Mouse (Mus musculus) MEL (cell line): Measurements from ENCODE around the gene Mc3r. TPM values are rescaled to one million over a fixed set of nuclear protein-coding genes. Genes with fewer than 3 reads are reported as not detected.
A peak's percentile ranks its signal among the peaks of the same experiment; 100 is the strongest.

ENCODE experiments used
- DNase-seq: peaks from one replicate; pipeline ENCODE4 v3.0.0; 2011; ENCODE audit warnings: low read depth, low spot score
- H3K27ac ChIP-seq: 2 replicates; pipeline ENCODE4 v1.5.1; 2012; ENCODE audit warnings: low read depth, mild to moderate bottlenecking, control low read depth, low read length, moderate library complexity; ENCODE audit not compliant: control insufficient read depth
- H3K27me3 ChIP-seq, 2 experiments: fragments of 150-350 bp in 1 of 2; sonication (generic) in 1 of 2; 2 replicates each; pipeline ENCODE4 v1.6.1; 2012; ENCODE audit warnings: low read length in 2 of 2, mild to moderate bottlenecking in 2 of 2, improper control_type of control experiment in 1 of 2, moderate library complexity in 1 of 2; ENCODE audit not compliant: insufficient read depth in 2 of 2, control insufficient read depth in 1 of 2
- H3K36me3 ChIP-seq, 2 experiments: 2 replicates each; pipeline ENCODE4 v1.6.1; 2012 to 2014; ENCODE audit warnings: low read length in 2 of 2, improper control_type of control experiment in 1 of 2, inconsistent platforms in 1 of 2, mild to moderate bottlenecking in 1 of 2; ENCODE audit not compliant: insufficient read depth in 2 of 2, control insufficient read depth in 1 of 2
- H3K4me1 ChIP-seq, 2 experiments: fragments of 150-350 bp in 1 of 2; sonication (generic) in 1 of 2; 2 replicates each; pipeline ENCODE4 v1.6.1; 2012; ENCODE audit warnings: low read length in 2 of 2, improper control_type of control experiment in 1 of 2, mild to moderate bottlenecking in 1 of 2; ENCODE audit not compliant: insufficient read depth in 2 of 2, control insufficient read depth in 1 of 2
- H3K4me3 ChIP-seq, 2 experiments: fragments of 150-350 bp in 1 of 2; sonication (generic) in 1 of 2; 2 replicates each; pipeline ENCODE4 v1.5.1; 2012; ENCODE audit warnings: low read depth in 2 of 2, low read length in 2 of 2, mild to moderate bottlenecking in 2 of 2, moderate library complexity in 2 of 2, control low read depth in 1 of 2, improper control_type of control experiment in 1 of 2; ENCODE audit not compliant: control insufficient read depth in 1 of 2, insufficient read depth in 1 of 2
- H3K79me2 ChIP-seq: 2 replicates; pipeline ENCODE4 v1.6.1; 2012; ENCODE audit warnings: mild to moderate bottlenecking, low read length, moderate library complexity; ENCODE audit not compliant: control insufficient read depth, poor library complexity, insufficient read depth
- H3K9ac ChIP-seq: 2 replicates; pipeline ENCODE4 v1.6.1; 2012; ENCODE audit warnings: low read depth, mild to moderate bottlenecking, control low read depth, low read length, moderate library complexity; ENCODE audit not compliant: control insufficient read depth, poor library complexity, severe bottlenecking
- H3K9me3 ChIP-seq: fragments of 150-350 bp; sonication (generic); replicated peaks from 2 replicates; pipeline ENCODE4 v1.6.1; 2012; ENCODE audit warnings: mild to moderate bottlenecking, low read length, improper control_type of control experiment, moderate library complexity; ENCODE audit not compliant: insufficient read depth
- BHLHE40 ChIP-seq: IDR thresholded peaks from 2 replicates; pipeline ENCODE4 v1.6.1; 2012; ENCODE audit warnings: low read depth, mild to moderate bottlenecking, inconsistent platforms, low read length, improper control_type of control experiment, borderline replicate concordance
- CTCF ChIP-seq, 3 experiments: IDR thresholded peaks in 2 of 3; conservative IDR thresholded peaks in 1 of 3; 2 replicates each; pipeline ENCODE4 v1.5.1; 2011 to 2012; ENCODE audit warnings: low read length in 3 of 3, low read depth in 2 of 3, mild to moderate bottlenecking in 2 of 3, improper control_type of control experiment in 1 of 3, inconsistent platforms in 1 of 3, mixed read lengths in 1 of 3, moderate library complexity in 1 of 3; ENCODE audit not compliant: control insufficient read depth in 1 of 3, insufficient read depth in 1 of 3, poor library complexity in 1 of 3, severe bottlenecking in 1 of 3
- EP300 ChIP-seq, 2 experiments: IDR thresholded peaks; 2 replicates each; pipeline ENCODE4 v1.6.1; 2011; ENCODE audit warnings: improper control_type of control experiment in 2 of 2, low read length in 2 of 2, low read depth in 1 of 2, mild to moderate bottlenecking in 1 of 2
- ETS1 ChIP-seq: IDR thresholded peaks from 2 replicates; pipeline ENCODE4 v1.6.1; 2012; ENCODE audit warnings: low read depth, mild to moderate bottlenecking, inconsistent platforms, low read length, improper control_type of control experiment, moderate library complexity
- GABPA ChIP-seq: IDR thresholded peaks from 2 replicates; pipeline ENCODE4 v1.6.1; 2012; ENCODE audit warnings: low read depth, mild to moderate bottlenecking, inconsistent platforms, low read length, improper control_type of control experiment, moderate library complexity
- GATA1 ChIP-seq: IDR thresholded peaks from 2 replicates; pipeline ENCODE4 v1.6.1; 2011; ENCODE audit warnings: low read depth, low read length, improper control_type of control experiment
- MAFK ChIP-seq: IDR thresholded peaks from 2 replicates; pipeline ENCODE4 v1.6.1; 2011; ENCODE audit warnings: low read depth, mild to moderate bottlenecking, low read length, improper control_type of control experiment, borderline replicate concordance
- MAX ChIP-seq: IDR thresholded peaks from 2 replicates; pipeline ENCODE4 v1.6.1; 2011; ENCODE audit warnings: low read length, improper control_type of control experiment
- MAZ ChIP-seq: IDR thresholded peaks from 2 replicates; pipeline ENCODE4 v1.6.1; 2012; ENCODE audit warnings: low read depth, mild to moderate bottlenecking, inconsistent platforms, low read length, improper control_type of control experiment
- MXI1 ChIP-seq: IDR thresholded peaks from 2 replicates; pipeline ENCODE4 v1.6.1; 2011; ENCODE audit warnings: mild to moderate bottlenecking, low read depth, low read length, improper control_type of control experiment
- POLR2A ChIP-seq, 2 experiments: IDR thresholded peaks; 2 replicates each; pipeline ENCODE4 v1.6.1; 2011 to 2012; ENCODE audit warnings: low read length in 2 of 2, mild to moderate bottlenecking in 2 of 2, control low read depth in 1 of 2, improper control_type of control experiment in 1 of 2, low read depth in 1 of 2, moderate library complexity in 1 of 2; ENCODE audit not compliant: control insufficient read depth in 1 of 2, insufficient read depth in 1 of 2, poor library complexity in 1 of 2
- POLR2AphosphoS5 ChIP-seq: IDR thresholded peaks from 2 replicates; pipeline ENCODE4 v1.6.1; 2012; ENCODE audit warnings: low read depth, borderline replicate concordance, mild to moderate bottlenecking, inconsistent platforms, low read length, moderate library complexity, mixed read lengths
- SIN3A ChIP-seq: IDR thresholded peaks from 2 replicates; pipeline ENCODE4 v1.6.1; 2012; ENCODE audit warnings: low read length, improper control_type of control experiment, inconsistent platforms
- TAL1 ChIP-seq: IDR thresholded peaks from 2 replicates; pipeline ENCODE4 v1.6.1; 2012; ENCODE audit warnings: mild to moderate bottlenecking, inconsistent platforms, low read length, moderate library complexity, mixed read lengths
- TCF12 ChIP-seq: IDR thresholded peaks from 2 replicates; pipeline ENCODE4 v1.6.1; 2014; ENCODE audit warnings: low read depth, mild to moderate bottlenecking, inconsistent platforms, low read length, improper control_type of control experiment, moderate library complexity
- UBTF ChIP-seq: IDR thresholded peaks from 2 replicates; pipeline ENCODE4 v1.6.1; 2012; ENCODE audit warnings: low read depth, mild to moderate bottlenecking, inconsistent platforms, low read length, improper control_type of control experiment, moderate library complexity, borderline replicate concordance; ENCODE audit not compliant: insufficient read depth
- USF1 ChIP-seq: IDR thresholded peaks from 2 replicates; pipeline ENCODE4 v1.6.1; 2014; ENCODE audit warnings: low read depth, mild to moderate bottlenecking, inconsistent platforms, low read length, improper control_type of control experiment, moderate library complexity
- polyA plus RNA-seq, 2 experiments: library from polyadenylated mRNA; stranded (reverse) in 1 of 2; unstranded in 1 of 2; fragments of >175 nt in 1 of 2; fragments of >200 nt in 1 of 2; gene quantifications; 2 replicates each; pipeline versions ENCODE4 v1.2.1 to v1.2.4; 2012; ENCODE audit warnings: low replicate concordance in 2 of 2, low read depth in 1 of 2; ENCODE audit not compliant: insufficient read length in 2 of 2, insufficient read depth in 1 of 2, missing spikeins in 1 of 2
- total RNA-seq: library from RNA; depleted of rRNA; stranded (reverse); fragments of 300-350 nt; gene quantifications from 2 replicates; pipeline ENCODE4 v1.2.3, GENCODE M21; 2012

The Mc3r gene
- total and polyA plus RNA-seq, 3 experiments, result 0.04 TPM; not detected in 2

DNA sequence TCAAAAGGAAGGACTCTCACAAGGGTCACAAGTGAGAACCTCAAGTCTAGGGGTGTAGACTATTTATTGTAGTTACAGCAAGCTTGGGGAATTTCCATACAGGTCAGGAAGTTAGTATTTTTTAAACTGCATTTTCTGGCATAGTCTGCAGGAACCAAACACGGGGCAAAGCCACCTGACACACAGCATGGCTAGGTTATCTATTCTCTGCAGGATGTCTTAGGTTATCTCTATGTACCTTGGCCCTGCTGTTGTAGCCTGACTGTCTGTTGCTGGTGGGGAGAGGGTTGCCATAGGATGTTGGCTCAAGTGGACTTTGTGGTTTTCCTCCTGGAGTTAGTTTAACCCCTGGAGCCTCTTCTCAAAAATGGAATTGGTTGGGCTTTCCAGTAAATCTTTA lies 49.8 kb downstream of the Mc3r start:
- Histone ChIP-seq H3K4me1 (peaks cover 11 to 13% of the 10 kb centered on the region in 2 experiments), H3K9ac (no peak overlapping the region)
- TF ChIP-seq MAFK (no peak), TCF12 (peak; percentile 86), GATA1 (peak; percentile 72), POLR2A (IDR thresholded peaks at IDR 0.05; ENCODE audit: control insufficient read depth in 1 of 2, insufficient read depth in 1 of 2, low read depth in 1 of 2, low read length in 2 of 2, poor library complexity in 1 of 2) (no peak), TAL1 (peak; percentile 82), MXI1 (peak; percentile 37; the same call in 1 of the 2 replicates), MAZ (no peak), ETS1 (peak; percentile 83), MAX (0 out of 2 replicates have a peak, but pooled peaks have one; percentile 20), USF1 (peak; percentile 57), CTCF (IDR thresholded peaks at IDR 0.05 in 2 of 3, conservative IDR thresholded peaks at IDR 0.05 in 1 of 3; ENCODE audit: control insufficient read depth in 1 of 3, insufficient read depth in 1 of 3, low read depth in 2 of 3, low read length in 3 of 3, poor library complexity in 1 of 3, severe bottlenecking in 1 of 3) (no peak), EP300 (IDR thresholded peaks at IDR 0.05; ENCODE audit: low read depth in 1 of 2, low read length in 2 of 2) (peak; percentile 65 to 76), GABPA (no peak), SIN3A (0 out of 2 replicates have a peak, but pooled peaks have one; percentile 19)
- TF ChIP-seq, all 39 proteins: peak for 9

DNA sequence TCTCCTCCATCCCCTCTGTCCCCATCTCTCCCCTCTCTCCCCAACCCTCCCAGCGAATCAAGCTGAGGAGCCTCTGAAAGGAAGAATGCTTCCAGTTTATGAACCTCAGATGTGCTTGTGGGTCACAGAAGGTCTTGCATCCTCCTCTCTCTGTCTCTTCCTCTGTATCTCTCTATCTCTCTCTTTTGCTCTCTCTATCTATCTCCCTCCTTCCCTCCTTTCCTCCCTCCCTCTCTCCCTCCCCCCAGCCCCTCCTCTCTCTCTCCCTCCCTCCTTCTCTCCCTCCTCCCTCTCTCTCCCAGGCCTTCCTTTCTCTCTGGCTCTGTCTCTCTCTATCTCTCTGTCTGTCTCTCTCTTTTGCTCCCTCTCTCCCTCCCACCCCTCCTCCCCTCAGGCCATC lies 50.2 kb downstream of the Mc3r start:
- Histone ChIP-seq H3K4me3 (no peak overlapping the region; a peak in 1 of 4 replicates), H3K27me3 (no peaks in the 10 kb centered on the region), H3K36me3 (peaks cover 0 to 5% of the 10 kb centered on the region in 2 experiments; a peak in 2 of 4 replicates), H3K27ac (no peak overlapping the region), H3K9ac (no peak overlapping the region), H3K9me3 (no peaks in the 10 kb centered on the region), H3K79me2 (no peaks in the 10 kb centered on the region), H3K4me1 (peaks cover 11 to 13% of the 10 kb centered on the region in 2 experiments)
- DNase-seq, result no peak
- no peak for TF ChIP-seq POLR2AphosphoS5
- no peak for TF ChIP-seq MXI1
- no peak for TF ChIP-seq ETS1
- TF ChIP-seq TCF12, result no peak
- TF ChIP-seq UBTF, result no peak
- no peak for TF ChIP-seq BHLHE40
- no peak for TF ChIP-seq SIN3A
- no peak for TF ChIP-seq MAX

More for the DNA sequence above, 49.8 kb downstream of the Mc3r start:
- peak; percentile 32 for DNase-seq
- Histone ChIP-seq H3K27ac (no peak overlapping the region), H3K79me2 (no peaks in the 10 kb centered on the region), H3K9me3 (no peaks in the 10 kb centered on the region), H3K36me3 (peaks cover 0 to 5% of the 10 kb centered on the region in 2 experiments; a peak in 2 of 4 replicates), H3K27me3 (no peaks in the 10 kb centered on the region), H3K4me3 (no peak overlapping the region; a peak in 1 of 4 replicates)
